Mouse (Mus musculus) intestine, embryonic 16.5 days (tissue): ENCODE results near the gene Mettl3. TPM values are rescaled to one million over a fixed set of nuclear protein-coding genes. Genes with fewer than 3 reads are reported as not detected.
A peak's percentile ranks its signal among the peaks of the same experiment; 100 is the strongest.

Source experiments
- ATAC-seq: fragments of 200-750 bp; cut with Nextera tagmentation; 2 replicates; pipeline ENCODE4 v1.8.0; 2017; ENCODE audit warnings: moderate TSS enrichment, moderate library complexity
- H3K27ac ChIP-seq: fragments of 300-500 bp; sonication (generic); 2 replicates; pipeline ENCODE4 v1.5.1; 2014; ENCODE audit warnings: mild to moderate bottlenecking, low read length
- H3K27me3 ChIP-seq: fragments of 300-500 bp; sonication (generic); replicated peaks from 2 replicates; pipeline ENCODE4 v1.6.1; 2014; ENCODE audit warnings: low read length, control low read depth, mixed read lengths; ENCODE audit not compliant: control insufficient read depth, insufficient read depth
- H3K36me3 ChIP-seq: fragments of 300-500 bp; sonication (generic); 2 replicates; pipeline ENCODE4 v1.6.1; 2014; ENCODE audit warnings: low read length, control low read depth; ENCODE audit not compliant: control insufficient read depth, insufficient read depth
- H3K4me1 ChIP-seq: fragments of 300-500 bp; sonication (generic); 2 replicates; pipeline ENCODE4 v1.6.1; 2014; ENCODE audit warnings: low read length, control low read depth, mixed read lengths; ENCODE audit not compliant: control insufficient read depth, insufficient read depth
- H3K4me2 ChIP-seq: fragments of 300-500 bp; sonication (generic); 2 replicates; pipeline ENCODE4 v1.6.1; 2014; ENCODE audit warnings: low read depth, low read length, control low read depth
- H3K4me3 ChIP-seq: fragments of 300-500 bp; sonication (generic); 2 replicates; pipeline ENCODE4 v1.5.1; 2014; ENCODE audit warnings: mild to moderate bottlenecking, low read length
- H3K9ac ChIP-seq: fragments of 300-500 bp; sonication (generic); 2 replicates; pipeline ENCODE4 v1.6.1; 2014; ENCODE audit warnings: low read depth, low read length
- H3K9me3 ChIP-seq: fragments of 300-500 bp; sonication (generic); 2 replicates; pipeline ENCODE4 v1.6.1; 2016; ENCODE audit warnings: low read length, control low read depth; ENCODE audit not compliant: control insufficient read depth
- WGBS: fragments of 180-500 bp; shearing (Covaris S2); extraction: QIAGEN DNeasy Blood & Tissue Kit; methylation state at CpG from one replicate; pipeline ENCODE4 v1.1.7; 2014; 5-methylcytosine and 5-hydroxymethylcytosine counted together
- polyA plus RNA-seq: library from polyadenylated mRNA; unstranded; fragments of >200 nt; fragmentation: Nextera tagmentation; extraction: Ambion mirVana; gene quantifications from 2 replicates; pipeline ENCODE4 v1.2.1, GENCODE M21; 2015

Mettl3 gene
- polyA plus RNA-seq, 1 experiment from 2014 or later = 37.5 TPM

- H3K36me3 ChIP-seq = no peaks in the 10 kb centered on the region
- peaks cover 12% of the 10 kb centered on the region for H3K4me1 ChIP-seq
- no peak for ATAC-seq
- peak overlapping the region; percentile 83 for H3K4me2 ChIP-seq
- H3K27ac ChIP-seq = peak overlapping the region; percentile 91
- no peaks in the 10 kb centered on the region for H3K9me3 ChIP-seq
- WGBS = 6% methylated on average over 18 of the region's 18 CpGs
- H3K4me3 ChIP-seq = peak overlapping the region; percentile 88
- H3K27me3 ChIP-seq = no peaks in the 10 kb centered on the region
- peak overlapping the region; percentile 93 for H3K9ac ChIP-seq
These were observed 48.4 kb downstream of the Mettl3 start for GRCm38 (mm10) chr14:52256311-52257175.

GRCm38 (mm10) chr14:52246129-52246528, 58.8 kb downstream of the Mettl3 start:
- H3K9me3 ChIP-seq = no peaks in the 10 kb centered on the region
- H3K27me3 ChIP-seq = no peaks in the 10 kb centered on the region
- ATAC-seq = no peak
- H3K9ac ChIP-seq = no peak overlapping the region
- H3K27ac ChIP-seq = no peak overlapping the region
- H3K4me2 ChIP-seq = no peak overlapping the region
- H3K36me3 ChIP-seq = no peaks in the 10 kb centered on the region
- H3K4me3 ChIP-seq = no peak overlapping the region
- 77% methylated on average over 4 of the region's 4 CpGs for WGBS
- H3K4me1 ChIP-seq = peaks cover 3% of the 10 kb centered on the region

Other genes with a start within 250 kb of the Mettl3 start
- gene Hnrnpc, start 201.1 kb downstream of the Mettl3 start, polyA plus RNA-seq = 447 and 515 TPM in 2 replicates
- 42.9 and 48.5 TPM in 2 replicates for gene Rpgrip1, start 194.4 kb downstream of the Mettl3 start, polyA plus RNA-seq
- gene Supt16, start 107.7 kb downstream of the Mettl3 start, polyA plus RNA-seq = 33.2 and 41.1 TPM in 2 replicates
- gene Chd8, start 47.3 kb downstream of the Mettl3 start, polyA plus RNA-seq = 18.4 and 22.7 TPM in 2 replicates
- 36.8 TPM in 2 replicates for gene Tox4, start 26.0 kb downstream of the Mettl3 start, polyA plus RNA-seq
- 13.2 and 13.8 TPM in 2 replicates for gene Rab2b, start 25.6 kb downstream of the Mettl3 start, polyA plus RNA-seq
- gene Sall2, start 23.6 kb upstream of the Mettl3 start, polyA plus RNA-seq = 7.3 and 7.6 TPM in 2 replicates
- gene Olfr1513, start 51.3 kb upstream of the Mettl3 start, polyA plus RNA-seq = not detected in 2 replicates
- gene Olfr1512, start 74.0 kb upstream of the Mettl3 start, polyA plus RNA-seq = not detected in 2 replicates
- gene Olfr1511, start 92.3 kb upstream of the Mettl3 start, polyA plus RNA-seq = not detected in 2 replicates
- not detected in 2 replicates for gene Olfr1510, start 109.2 kb upstream of the Mettl3 start, polyA plus RNA-seq
- gene Olfr1509, start 137.9 kb upstream of the Mettl3 start, polyA plus RNA-seq = not detected in 2 replicates
- not detected in 2 replicates for gene Olfr1508, start 162.4 kb upstream of the Mettl3 start, polyA plus RNA-seq
- gene Olfr1507, start 190.6 kb upstream of the Mettl3 start, polyA plus RNA-seq = not detected in 2 replicates